Mouse (Mus musculus) spleen, embryonic (tissue): ENCODE measurements around the gene Cox5b.

Experiments
- CTCF ChIA-PET: fragments of 350-600 bp; sonication (Branson Sonifier 250); formaldehyde crosslinking; loops from one replicate; lab custom pipeline; 2022; lab: Charles Lee

The Cox5b gene

GRCm38 (mm10) chr1:36683810-36684467 lies 7.3 kb upstream of the Cox5b start:
- CTCF ChIA-PET, result interaction anchor here (1.6 kb wide), 1 partner anchor 137 kb away, joined by 4 read pairs; the partner anchor contains the start of gene Ankrd39

DNA sequence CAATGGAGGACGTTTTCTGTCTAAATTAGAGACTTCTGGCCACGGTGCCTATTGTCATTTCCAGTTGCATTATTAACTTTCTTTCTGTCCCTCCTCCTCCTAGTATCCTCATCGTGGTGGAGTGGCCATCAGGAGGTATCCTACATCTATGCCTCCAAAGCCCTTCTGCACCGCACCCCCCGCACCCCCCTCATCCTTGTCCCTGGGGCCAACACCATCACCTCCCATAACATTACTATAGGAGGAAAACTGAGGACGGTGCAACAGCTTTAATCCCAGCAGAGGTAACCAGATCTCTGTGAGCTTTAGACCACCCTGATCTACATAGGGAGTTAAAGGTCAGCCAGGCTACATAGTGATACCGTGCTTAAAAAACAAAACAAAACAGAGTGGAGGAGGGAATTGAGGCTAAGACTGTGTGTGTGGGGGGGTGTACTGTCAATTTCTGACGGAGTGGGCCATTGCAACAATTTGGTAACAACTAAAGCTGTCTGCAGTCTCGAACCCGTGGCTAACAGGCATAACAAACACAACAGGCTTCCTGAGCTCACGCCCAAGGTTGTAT lies 496 bp upstream of the Cox5b start:
- CTCF ChIA-PET, result no interaction called here

- CTCF ChIA-PET, result no interaction called here
Observed at GRCm38 (mm10) chr1:36694871-36695270, 3.6 kb downstream of the Cox5b start.

- CTCF ChIA-PET, result no interaction called here
Observed at GRCm38 (mm10) chr1:36696411-36696810, 5.2 kb downstream of the Cox5b start.

DNA sequence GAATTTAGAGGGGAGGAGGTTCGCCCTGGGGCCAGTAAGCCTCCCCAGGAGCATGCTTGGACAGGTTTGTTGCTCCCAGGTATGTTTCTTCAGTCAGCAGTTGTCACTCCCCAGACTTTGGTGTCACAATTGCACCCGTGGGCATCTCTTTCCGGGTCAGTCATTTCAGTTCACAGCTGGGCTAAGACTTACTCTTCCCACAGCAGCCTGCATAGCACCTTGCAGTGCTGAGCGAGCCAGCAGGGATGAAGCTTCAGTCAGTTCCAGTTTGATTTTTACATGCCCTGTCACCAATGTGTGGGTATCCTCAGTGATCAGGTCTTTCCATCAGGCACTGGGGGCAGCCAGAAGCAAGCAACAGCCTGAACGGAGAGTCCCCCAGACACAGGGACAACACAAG lies 5.8 kb downstream of the Cox5b start:
- CTCF ChIA-PET, result interaction anchor here (0.6 kb wide), 1 partner anchor 829 kb away, joined by 14 read pairs; no protein-coding TSS in a partner anchor

DNA sequence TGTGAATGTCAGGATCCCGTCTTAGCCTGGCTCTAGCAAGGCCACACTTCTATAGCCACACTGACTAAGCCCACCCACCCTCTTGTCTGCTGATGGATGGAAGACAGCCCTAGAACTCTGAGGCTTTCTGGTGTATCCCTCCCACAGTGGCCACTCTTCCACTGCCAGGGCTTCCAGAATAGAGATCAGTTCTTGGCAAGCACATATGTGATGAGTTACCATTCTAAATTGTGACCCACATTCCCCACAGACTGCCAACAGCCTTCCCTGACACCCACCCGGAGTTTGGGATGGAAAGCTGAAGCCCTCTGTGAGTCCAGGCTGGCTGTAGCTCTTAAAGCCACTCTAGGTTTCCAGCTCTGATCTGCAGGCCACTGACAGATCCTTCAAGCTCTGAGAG lies 15.9 kb downstream of the Cox5b start:
- CTCF ChIA-PET, result interaction anchor here (0.5 kb wide), 1 partner anchor 170 kb away, joined by 3 read pairs; the partner anchor contains the start of gene Ankrd23

DNA sequence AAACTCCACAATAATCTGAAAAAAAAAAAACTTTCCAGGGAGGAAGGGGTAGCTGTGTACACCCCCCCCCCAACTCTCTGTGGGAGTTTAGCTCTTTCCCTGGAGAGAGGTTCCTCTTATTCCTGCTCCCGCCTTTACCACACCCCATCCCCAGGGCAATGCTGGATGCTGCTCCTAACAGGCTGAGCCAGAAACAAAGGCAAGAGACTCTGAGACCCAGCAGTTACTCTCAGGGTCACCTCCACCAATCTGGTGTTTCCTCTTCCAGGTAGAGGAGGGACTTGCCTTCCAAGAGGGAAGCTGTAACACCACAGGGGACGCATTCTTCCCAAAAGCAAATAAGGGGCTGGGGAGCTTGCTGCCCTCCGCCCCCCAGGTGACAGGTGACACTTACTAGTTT lies 16.5 kb downstream of the Cox5b start:
- CTCF ChIA-PET, result interaction anchor here (1.3 kb wide), 1 partner anchor 16 kb away, joined by 3 read pairs; no protein-coding TSS in a partner anchor

GRCm38 (mm10) chr1:36708626-36709025 lies 17.4 kb downstream of the Cox5b start:
- CTCF ChIA-PET, result interaction anchor here (1.3 kb wide), 1 partner anchor 17 kb away, joined by 3 read pairs; no protein-coding TSS in a partner anchor

DNA sequence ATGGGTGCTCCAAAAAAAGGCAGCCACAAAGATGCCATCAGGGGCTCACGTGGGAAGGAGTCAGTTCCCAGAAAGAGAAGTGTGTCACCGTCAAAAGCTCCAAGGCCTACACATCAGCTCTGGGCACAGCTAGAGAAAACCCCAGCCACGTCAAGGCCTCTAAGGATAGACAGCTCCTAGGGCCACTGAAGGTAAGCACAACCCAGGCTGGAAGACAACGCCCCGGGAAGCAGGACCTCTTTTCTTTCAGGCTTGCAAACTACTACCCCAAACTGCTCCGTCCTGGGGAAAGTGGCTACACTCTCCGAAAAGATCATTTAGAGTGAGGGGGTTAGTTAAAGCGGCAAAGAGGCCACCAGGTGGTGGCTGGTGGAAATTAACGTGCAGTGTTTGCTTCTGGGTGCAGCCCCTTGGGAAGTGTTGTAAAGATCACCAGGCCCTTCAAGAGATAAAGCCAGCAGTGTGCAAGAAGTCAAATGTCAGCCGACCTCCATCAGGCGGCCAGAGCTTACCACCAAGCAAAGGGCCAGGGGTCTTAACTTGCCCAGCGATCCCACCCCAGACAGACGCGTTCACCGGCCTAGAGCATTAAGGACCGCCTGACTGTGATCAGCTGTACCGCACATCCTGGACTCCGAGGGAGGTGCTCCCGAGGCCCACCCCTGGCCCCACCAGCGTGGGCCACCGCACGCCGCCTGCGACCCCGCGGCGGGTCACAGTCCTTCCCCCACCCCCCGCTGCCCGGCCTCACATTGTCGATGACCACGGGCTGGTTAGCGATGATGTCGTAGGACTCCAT lies 18.0 kb downstream of the Cox5b start:
- CTCF ChIA-PET, result no interaction called here

GRCm38 (mm10) chr1:36709854-36710280 lies 18.6 kb downstream of the Cox5b start, which contains the start of gene 4933424G06Rik:
Gene 4933424G06Rik (plus strand): TSS chr1:36710149.
- CTCF ChIA-PET, result no interaction called here

DNA sequence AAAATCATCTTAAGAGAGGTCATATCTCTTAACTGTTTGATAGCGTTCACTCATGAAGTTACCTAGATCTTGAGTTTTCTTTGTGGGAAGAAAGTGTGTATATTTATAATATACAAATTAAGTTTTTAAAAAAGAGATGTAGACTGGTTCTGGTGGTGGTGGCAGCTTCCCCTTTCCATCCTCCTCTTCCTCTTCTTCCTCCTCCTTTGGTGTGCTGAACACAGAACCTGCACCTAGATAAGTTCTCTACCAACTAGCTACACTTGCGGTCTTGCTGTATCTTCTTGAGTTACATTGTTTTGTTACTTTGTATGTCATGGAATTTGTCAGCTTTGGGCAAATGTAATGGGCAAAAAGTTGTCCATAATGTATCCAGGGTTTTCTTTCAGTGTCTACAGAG lies 19.9 kb downstream of the Cox5b start:
- CTCF ChIA-PET, result no interaction called here

DNA sequence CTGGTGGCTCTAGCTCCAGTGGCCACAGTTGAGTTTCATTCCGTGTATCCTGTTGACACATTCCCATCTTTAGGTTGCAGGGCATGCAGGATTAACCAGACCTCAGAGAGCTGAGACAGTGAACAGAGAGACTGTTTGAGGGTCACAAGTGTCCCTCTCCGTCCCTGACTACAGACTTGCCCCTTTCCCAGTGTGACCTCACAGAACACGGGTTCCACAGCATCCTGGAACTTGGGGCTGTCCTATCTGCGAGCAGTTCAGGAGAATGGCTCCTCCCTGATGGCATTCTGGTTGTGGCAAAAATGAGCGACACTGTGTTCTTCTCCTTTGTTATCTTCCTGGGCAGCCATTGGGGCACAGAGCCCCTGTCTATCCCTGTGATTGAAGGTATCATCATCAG lies 23.1 kb downstream of the Cox5b start, which contains the start of gene Actr1b:
Gene Actr1b (minus strand): TSS at position 112 of the 400 bp plus-strand sequence.
- CTCF ChIA-PET, result no interaction called here

DNA sequence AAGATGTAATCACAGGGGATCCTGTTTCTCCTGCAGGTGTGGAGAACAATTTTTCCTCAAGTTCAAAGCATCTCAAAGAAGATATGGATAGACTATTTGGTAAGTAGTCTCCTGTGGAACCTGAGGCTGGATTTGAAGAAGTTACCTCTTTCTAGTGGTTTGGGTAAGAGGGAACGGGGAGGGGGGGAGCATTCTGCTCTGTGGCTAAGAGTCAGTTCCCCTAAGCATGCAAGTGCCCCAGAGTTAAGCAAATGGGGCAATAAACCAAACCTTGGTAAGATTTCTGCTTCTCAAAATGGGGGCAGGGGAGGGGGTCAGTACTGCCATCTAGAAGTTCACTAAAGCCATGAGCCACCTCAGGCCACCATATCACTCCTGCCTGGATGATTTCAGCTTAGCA lies 27.5 kb downstream of the Cox5b start:
- CTCF ChIA-PET, result no interaction called here

GRCm38 (mm10) chr1:36723146-36724056 lies 32.2 kb downstream of the Cox5b start:
- CTCF ChIA-PET, result no interaction called here

DNA sequence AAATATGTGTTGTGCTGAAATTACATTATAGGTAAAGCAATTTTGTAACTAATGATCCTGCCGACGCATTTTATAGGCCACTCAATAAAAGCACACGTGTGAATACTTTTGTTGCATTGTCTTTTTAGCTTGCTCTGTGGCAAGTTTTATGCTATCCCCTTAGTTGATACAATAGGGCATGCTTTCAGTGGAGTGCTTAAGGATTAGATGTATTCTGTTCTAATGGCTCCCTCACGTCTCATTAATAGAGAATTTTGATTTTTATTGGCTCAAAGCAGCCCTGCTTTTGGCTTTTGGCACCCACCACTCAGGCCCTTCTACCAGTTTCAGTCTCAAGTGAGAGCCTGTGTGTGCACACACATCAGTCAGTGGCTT lies 32.8 kb downstream of the Cox5b start:
- CTCF ChIA-PET, result no interaction called here

DNA sequence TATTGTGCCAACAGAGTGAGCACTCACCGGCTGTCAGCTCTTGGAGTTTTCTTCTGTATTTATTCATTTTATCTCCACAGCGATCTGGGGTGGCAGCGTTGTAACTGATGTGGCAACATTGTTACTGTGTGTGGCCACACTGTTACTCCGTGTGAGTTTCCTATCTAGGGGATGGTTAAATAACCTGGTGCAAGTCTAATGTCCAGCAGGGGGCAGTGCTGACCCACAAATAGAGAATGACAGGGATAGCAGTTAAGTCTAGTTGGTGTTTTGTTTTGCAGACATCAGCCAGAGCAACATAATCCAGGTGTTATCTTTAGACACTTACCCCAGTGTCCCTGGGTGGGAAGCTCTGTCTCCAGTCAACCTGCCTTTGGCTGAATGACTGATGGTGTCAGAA lies 46.1 kb downstream of the Cox5b start:
- CTCF ChIA-PET, result interaction anchor here (0.6 kb wide), 1 partner anchor 512 kb away, joined by 3 read pairs; no protein-coding TSS in a partner anchor

GRCm38 (mm10) chr1:36739231-36739630 lies 48.0 kb downstream of the Cox5b start:
- CTCF ChIA-PET, result no interaction called here

- CTCF ChIA-PET, result no interaction called here
Observed at GRCm38 (mm10) chr1:36743046-36743445, 51.8 kb downstream of the Cox5b start.
